Mouse (Mus musculus): ENCODE measurements around the gene Stard5.

DNA sequence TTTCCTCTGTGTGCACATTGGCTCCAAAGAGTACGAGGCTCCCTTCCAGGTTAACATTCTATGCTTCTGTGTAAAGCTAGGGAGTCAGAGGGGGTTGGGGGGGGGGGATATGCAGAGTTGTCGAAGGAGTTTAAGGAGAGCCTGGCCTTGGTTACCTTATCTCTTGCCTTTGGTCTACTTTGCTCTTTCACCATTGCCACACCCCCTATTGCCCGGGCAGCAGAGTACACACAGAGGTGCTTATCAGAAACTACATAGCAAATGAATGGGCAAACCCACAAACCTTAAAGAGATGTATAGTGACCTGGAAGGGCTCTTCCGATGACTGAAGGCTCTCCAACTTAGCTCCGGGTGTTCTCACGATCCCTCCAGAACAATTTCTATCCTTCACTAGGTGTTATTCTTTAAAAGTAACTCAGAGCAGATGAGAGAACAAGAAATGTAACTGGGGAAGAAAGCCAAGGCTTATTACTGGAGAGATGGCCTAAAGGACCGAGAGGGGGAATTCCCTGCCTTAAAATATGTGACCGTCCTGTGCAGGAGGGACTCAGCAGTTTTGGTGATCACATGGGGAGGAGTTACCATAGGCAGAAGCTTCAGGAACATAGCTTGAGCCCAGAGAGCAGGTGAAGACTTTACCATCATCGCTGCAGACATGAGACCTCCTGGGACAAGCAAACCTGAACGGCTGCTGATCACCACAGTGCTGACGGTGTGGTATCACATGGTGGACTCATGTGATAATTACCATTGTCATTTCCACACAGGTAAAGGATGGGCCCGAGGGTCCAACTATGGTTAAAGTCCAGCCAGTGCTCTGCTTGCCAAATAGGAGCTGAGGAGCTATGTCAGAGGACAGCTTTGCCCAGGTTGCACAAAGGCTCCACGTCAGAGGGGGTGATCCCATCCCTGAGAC lies 32.5 kb upstream of the Stard5 start:
- no peak for TF ChIP-seq CTCF (IDR thresholded peaks at IDR 0.05; ENCODE audit: low read depth, low read length)
- TF ChIP-seq POLR2A (IDR thresholded peaks at IDR 0.05; ENCODE audit: borderline replicate concordance, low read depth, low read length): no peak
